Mouse (Mus musculus): ENCODE data around the gene Asxl1.

- TF ChIP-seq CTCF (IDR thresholded peaks at IDR 0.05; ENCODE audit: low read depth) (no peak), EP300 (IDR thresholded peaks at IDR 0.05; ENCODE audit: low read depth) (no peak)
Observed at GRCm38 (mm10) chr2:153408971-153409370, 63.3 kb downstream of the Asxl1 start.
